Mouse (Mus musculus): ENCODE data around the gene Vasp.

GRCm38 (mm10) chr7:19242005-19242404 lies 29.6 kb downstream of the Vasp start:
- TF ChIP-seq CTCF (IDR thresholded peaks at IDR 0.05) (no peak), EP300 (IDR thresholded peaks at IDR 0.05) (no peak)

All from lung, postnatal 0 days (tissue).